Mouse (Mus musculus) liver, embryonic 11.5 days (tissue): ENCODE results near the gene Ncapg. TPM values are rescaled to one million over a fixed set of nuclear protein-coding genes. Genes with fewer than 3 reads are reported as not detected.

Experiments
- ATAC-seq: fragments of 200-750 bp; cut with Nextera tagmentation; replicated peaks from 2 replicates; pipeline ENCODE4 v1.8.0; 2017; ENCODE audit warnings: moderate number of reproducible peaks, mild to moderate bottlenecking, moderate TSS enrichment, moderate library complexity; ENCODE audit not compliant: low FRiP score
- DNase-seq: peaks from one replicate; pipeline ENCODE4 v3.0.0-alpha.2; 2017; ENCODE audit warnings: low spot score
- H3K27ac ChIP-seq: fragments of 300-500 bp; sonication (generic); 2 replicates; pipeline ENCODE4 v1.5.1; 2014; ENCODE audit warnings: mild to moderate bottlenecking, low read depth, low read length, control low read depth
- H3K27me3 ChIP-seq: fragments of 300-500 bp; sonication (generic); replicated peaks from 2 replicates; pipeline ENCODE4 v1.6.1; 2014; ENCODE audit warnings: low read length, mixed read lengths; ENCODE audit not compliant: control insufficient read depth, insufficient read depth
- H3K36me3 ChIP-seq: fragments of 300-500 bp; sonication (generic); 2 replicates; pipeline ENCODE4 v1.6.1; 2014; ENCODE audit warnings: mild to moderate bottlenecking, low read length, moderate library complexity, mixed read lengths; ENCODE audit not compliant: control insufficient read depth, insufficient read depth
- H3K4me1 ChIP-seq: fragments of 300-500 bp; sonication (generic); replicated peaks from 2 replicates; pipeline ENCODE4 v1.6.1; 2014; ENCODE audit warnings: low read length, mixed read lengths; ENCODE audit not compliant: control insufficient read depth, insufficient read depth
- H3K4me2 ChIP-seq: fragments of 300-500 bp; sonication (generic); 2 replicates; pipeline ENCODE4 v1.6.1; 2014; ENCODE audit warnings: mild to moderate bottlenecking, control low read depth, moderate library complexity
- H3K4me3 ChIP-seq: fragments of 300-500 bp; sonication (generic); 2 replicates; pipeline ENCODE4 v1.5.1; 2014; ENCODE audit warnings: low read depth, low read length, control low read depth
- H3K9ac ChIP-seq: fragments of 300-500 bp; sonication (generic); 2 replicates; pipeline ENCODE4 v1.6.1; 2014; ENCODE audit warnings: low read depth, low read length, control low read depth
- H3K9me3 ChIP-seq: fragments of 300-500 bp; sonication (generic); 2 replicates; pipeline ENCODE4 v1.6.1; 2016; ENCODE audit warnings: low read length, inconsistent platforms, mixed read lengths; ENCODE audit not compliant: control insufficient read depth
- WGBS: fragments of 180-500 bp; shearing (Covaris S2); extraction: QIAGEN DNeasy Blood & Tissue Kit; methylation state at CpG from one replicate; pipeline ENCODE4 v1.1.7; 2014; 5-methylcytosine and 5-hydroxymethylcytosine counted together
- polyA plus RNA-seq: library from polyadenylated mRNA; unstranded; fragments of >200 nt; fragmentation: Nextera tagmentation; extraction: Ambion mirVana; gene quantifications from 2 replicates; pipeline ENCODE4 v1.2.1, GENCODE M21; 2014

The Ncapg gene
- polyA plus RNA-seq, 1 experiment from 2014 or later, result 67.0 TPM

DNA sequence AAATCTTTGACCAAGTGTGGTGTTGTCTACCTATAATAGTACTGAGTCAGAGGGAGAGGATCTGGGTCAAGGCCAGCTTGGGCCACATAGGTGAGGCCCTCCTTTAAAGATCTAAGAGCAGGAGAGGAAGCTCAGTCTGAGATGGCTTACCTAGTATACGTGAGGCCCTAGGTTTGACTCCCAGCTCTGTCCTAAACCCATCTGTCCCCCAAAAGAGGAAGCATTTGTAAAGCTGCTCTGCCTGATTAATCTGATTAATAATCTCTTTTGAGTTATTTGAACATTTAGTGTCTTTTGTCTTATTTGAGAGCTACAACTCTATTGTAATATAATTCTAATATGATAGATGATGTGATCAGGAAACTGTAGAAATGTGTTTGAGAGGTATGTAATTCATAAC is 13.7 kb downstream of the Ncapg start:
- Histone ChIP-seq H3K9ac (no peak overlapping the region), H3K36me3 (peaks cover 10% of the 10 kb centered on the region; the same call in 1 of the 2 replicates), H3K27ac (no peak overlapping the region), H3K4me2 (no peak overlapping the region), H3K27me3 (no peaks in the 10 kb centered on the region), H3K9me3 (no peaks in the 10 kb centered on the region), H3K4me1 (no peaks in the 10 kb centered on the region), H3K4me3 (no peak overlapping the region)
- 80% methylated on average over 1 of the region's 1 CpGs for WGBS
- no peak for ATAC-seq
- no peak for DNase-seq

DNA sequence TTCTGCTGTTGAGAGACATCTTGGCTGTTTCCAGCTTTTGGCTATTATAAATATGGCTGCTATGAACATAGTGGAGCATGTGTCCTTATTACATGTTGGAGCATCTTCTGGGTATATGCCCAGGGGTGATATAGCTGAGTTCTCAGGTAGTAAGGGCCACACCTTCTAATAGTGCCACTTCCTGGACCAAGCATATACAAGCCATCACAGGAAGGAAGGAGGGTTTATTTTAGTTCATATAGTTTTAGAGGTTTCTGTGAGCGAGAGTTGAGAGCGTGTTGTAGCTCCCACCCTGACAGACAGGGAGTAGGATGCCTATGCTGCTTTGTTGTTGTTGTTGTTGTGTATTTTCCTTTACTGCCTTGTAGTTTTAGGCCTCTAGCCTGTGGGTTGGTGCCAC is 15.5 kb downstream of the Ncapg start:
- Histone ChIP-seq H3K9ac (no peak overlapping the region), H3K4me2 (no peak overlapping the region), H3K27me3 (no peaks in the 10 kb centered on the region), H3K27ac (no peak overlapping the region), H3K9me3 (no peaks in the 10 kb centered on the region), H3K4me1 (no peaks in the 10 kb centered on the region), H3K4me3 (no peak overlapping the region), H3K36me3 (peaks cover 14% of the 10 kb centered on the region; the same call in 1 of the 2 replicates)
- DNase-seq, result no peak
- ATAC-seq, result no peak
- 88% methylated on average over 2 of the region's 2 CpGs for WGBS

DNA sequence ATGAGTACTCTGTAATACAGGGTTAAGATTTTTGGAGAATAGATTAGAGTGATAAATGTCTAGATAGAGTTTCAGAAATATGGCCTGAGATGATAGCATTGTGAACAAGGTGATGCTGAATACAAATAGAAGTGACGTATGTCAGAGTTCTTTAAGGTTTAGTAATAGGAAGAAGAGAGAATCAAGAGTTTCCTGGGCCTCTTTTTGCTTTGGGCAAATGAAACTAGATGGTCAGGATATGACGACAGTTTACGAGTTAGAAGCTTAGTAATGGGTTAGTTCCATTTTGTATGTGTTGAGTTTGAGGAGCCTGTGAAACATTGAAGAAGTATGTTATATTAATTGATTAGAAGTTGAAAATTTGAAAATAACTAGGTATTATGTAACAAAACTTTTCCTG is 16.5 kb downstream of the Ncapg start:
- ATAC-seq, result no peak
- WGBS, result 92% methylated on average over 3 of the region's 3 CpGs

DNA sequence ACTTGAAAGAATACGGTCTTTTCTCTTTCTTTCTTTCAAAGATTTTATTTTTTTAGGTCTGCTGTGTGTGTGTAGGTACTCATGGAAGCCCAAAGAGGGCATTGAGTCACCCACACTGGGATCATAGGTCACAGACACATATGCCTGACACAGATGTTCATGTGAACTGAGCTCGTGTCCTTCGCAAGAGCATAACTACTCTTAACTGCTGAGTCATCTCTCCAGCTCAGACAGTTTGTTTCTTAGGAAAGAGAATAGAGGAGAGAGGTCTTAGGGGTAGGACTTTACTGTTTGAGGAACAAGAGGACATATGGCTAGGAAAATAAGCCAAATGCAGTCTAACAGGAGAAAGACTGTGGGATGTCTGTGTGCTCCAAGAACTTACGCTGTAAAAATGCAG is 19.4 kb downstream of the Ncapg start:
- 0 out of 2 replicates have a peak, but pooled peaks have one; percentile 36 for ATAC-seq
- peaks cover 7% of the 10 kb centered on the region; the same call in 1 of the 2 replicates for H3K36me3 ChIP-seq
- no peak overlapping the region for H3K27ac ChIP-seq
- no peak for DNase-seq
- H3K27me3 ChIP-seq, result no peaks in the 10 kb centered on the region
- no peak overlapping the region for H3K4me3 ChIP-seq
- WGBS, result 69% methylated on average over 4 of the region's 4 CpGs
- no peaks in the 10 kb centered on the region for H3K4me1 ChIP-seq
- no peak overlapping the region for H3K4me2 ChIP-seq
- no peak overlapping the region for H3K9ac ChIP-seq
- no peaks in the 10 kb centered on the region for H3K9me3 ChIP-seq

More for the DNA sequence above, 16.5 kb downstream of the Ncapg start:
- Histone ChIP-seq H3K27ac (no peak overlapping the region), H3K36me3 (peaks cover 11% of the 10 kb centered on the region; the same call in 1 of the 2 replicates), H3K9ac (no peak overlapping the region), H3K4me2 (no peak overlapping the region), H3K9me3 (no peaks in the 10 kb centered on the region), H3K4me3 (no peak overlapping the region), H3K4me1 (no peaks in the 10 kb centered on the region), H3K27me3 (no peaks in the 10 kb centered on the region)
- no peak for DNase-seq

DNA sequence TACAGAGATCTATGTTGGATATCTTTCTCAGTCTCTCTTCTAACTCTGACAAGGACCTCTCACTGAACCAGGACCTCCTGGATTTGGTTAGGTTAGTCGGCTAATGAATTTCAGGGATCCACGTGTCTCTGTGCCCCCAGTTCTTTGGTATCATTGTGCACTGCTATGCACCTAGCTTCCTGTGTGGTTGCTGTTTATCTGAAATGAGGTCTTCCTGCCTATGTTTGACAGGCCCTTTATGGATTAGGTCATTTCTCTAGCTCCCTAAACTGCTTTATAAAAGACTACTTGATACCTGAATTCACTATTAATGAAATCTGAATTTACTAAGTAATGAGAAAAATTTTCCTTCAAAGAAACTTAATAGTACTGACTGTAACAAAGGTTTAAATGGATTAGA is 21.1 kb downstream of the Ncapg start:
- Histone ChIP-seq H3K4me1 (no peaks in the 10 kb centered on the region), H3K27me3 (no peaks in the 10 kb centered on the region), H3K9me3 (no peaks in the 10 kb centered on the region), H3K9ac (no peak overlapping the region), H3K36me3 (peaks cover 7% of the 10 kb centered on the region; the same call in 1 of the 2 replicates), H3K4me3 (no peak overlapping the region), H3K4me2 (no peak overlapping the region), H3K27ac (no peak overlapping the region)
- WGBS, result 27% methylated on average over 2 of the region's 2 CpGs
- ATAC-seq (peak; percentile 51; the same call in 1 of the 2 replicates), DNase-seq (no peak)

DNA sequence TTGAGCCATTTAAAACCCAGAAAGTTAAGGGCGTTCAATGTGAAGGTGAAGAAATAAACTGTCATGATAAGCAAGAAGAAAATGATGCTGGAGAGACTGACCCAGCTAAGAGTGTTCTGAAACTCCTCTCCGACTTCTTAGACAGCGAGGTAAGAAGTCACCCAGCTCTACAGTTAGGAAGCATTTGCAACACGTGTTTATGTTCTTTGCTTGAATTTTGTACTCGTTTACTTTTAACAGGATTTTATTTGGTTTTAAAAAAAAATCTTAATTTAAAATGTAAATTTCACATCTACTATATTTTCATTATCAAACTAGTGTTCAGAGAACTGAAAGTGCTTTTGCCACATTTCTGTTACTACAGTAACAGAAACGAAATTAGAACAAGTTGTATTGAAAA is 22.0 kb downstream of the Ncapg start:
- Histone ChIP-seq H3K4me1 (no peaks in the 10 kb centered on the region), H3K4me2 (no peak overlapping the region), H3K9ac (no peak overlapping the region), H3K27me3 (no peaks in the 10 kb centered on the region), H3K27ac (no peak overlapping the region), H3K36me3 (peaks cover 8% of the 10 kb centered on the region; the same call in 1 of the 2 replicates), H3K9me3 (no peaks in the 10 kb centered on the region), H3K4me3 (no peak overlapping the region)
- no peak for DNase-seq
- no peak for ATAC-seq
- 84% methylated on average over 6 of the region's 6 CpGs for WGBS

DNA sequence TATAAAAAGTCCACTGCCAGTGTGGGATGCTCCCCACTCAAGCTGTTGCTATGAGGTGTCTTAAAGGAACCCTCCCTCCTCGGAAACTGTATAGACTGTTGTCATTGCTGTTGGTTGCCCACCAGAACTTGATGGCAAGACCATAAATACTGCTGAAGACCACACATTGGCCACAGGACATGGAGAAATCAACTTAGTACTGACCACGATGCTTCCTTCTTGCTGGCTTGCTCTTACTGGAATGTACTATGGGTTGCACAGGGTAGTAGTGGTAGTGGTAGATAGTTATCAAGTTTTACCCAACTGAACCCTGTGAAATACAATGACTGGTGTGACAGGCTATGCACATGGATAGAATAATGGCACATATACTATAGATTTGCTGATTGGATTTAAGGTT is 37.1 kb downstream of the Ncapg start:
- H3K27me3 ChIP-seq, result no peaks in the 10 kb centered on the region
- no peak for ATAC-seq
- no peak overlapping the region for H3K27ac ChIP-seq
- no peaks in the 10 kb centered on the region for H3K9me3 ChIP-seq
- H3K4me1 ChIP-seq, result no peaks in the 10 kb centered on the region
- no peak overlapping the region for H3K4me3 ChIP-seq
- no peak overlapping the region for H3K4me2 ChIP-seq
- no peak overlapping the region for H3K9ac ChIP-seq
- WGBS, result 81% methylated on average over 2 of the region's 2 CpGs
- DNase-seq, result no peak
- H3K36me3 ChIP-seq, result peaks cover 7% of the 10 kb centered on the region; the same call in 1 of the 2 replicates

DNA sequence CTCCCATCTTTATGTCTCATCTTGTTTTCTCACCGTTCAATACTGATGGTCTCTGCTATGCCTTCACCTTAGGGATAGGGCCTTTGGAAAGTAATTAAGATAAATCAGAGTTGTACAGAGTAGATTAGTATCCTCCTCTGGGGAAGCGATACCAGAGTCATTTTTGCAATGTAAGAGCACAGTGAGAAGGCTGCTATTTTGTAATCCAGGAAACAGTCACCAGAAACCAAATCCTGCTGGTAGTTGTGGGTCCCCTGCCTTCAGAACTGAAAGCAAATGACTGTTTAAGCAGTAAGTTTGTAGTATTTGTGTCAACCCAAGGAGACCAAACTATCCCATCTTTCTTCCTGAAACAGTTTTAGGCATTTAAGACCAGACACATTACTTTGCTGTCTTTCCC is 39.9 kb downstream of the Ncapg start:
- no peaks in the 10 kb centered on the region for H3K4me1 ChIP-seq
- DNase-seq (no peak), ATAC-seq (no peak)
- H3K9me3 ChIP-seq, result no peaks in the 10 kb centered on the region
- H3K36me3 ChIP-seq, result peaks cover 7% of the 10 kb centered on the region; the same call in 1 of the 2 replicates
- H3K4me2 ChIP-seq, result no peak overlapping the region
- no peaks in the 10 kb centered on the region for H3K27me3 ChIP-seq
- H3K9ac ChIP-seq, result no peak overlapping the region
- no peak overlapping the region for H3K27ac ChIP-seq
- H3K4me3 ChIP-seq, result no peak overlapping the region
- 89% methylated on average over 2 of the region's 2 CpGs for WGBS

DNA sequence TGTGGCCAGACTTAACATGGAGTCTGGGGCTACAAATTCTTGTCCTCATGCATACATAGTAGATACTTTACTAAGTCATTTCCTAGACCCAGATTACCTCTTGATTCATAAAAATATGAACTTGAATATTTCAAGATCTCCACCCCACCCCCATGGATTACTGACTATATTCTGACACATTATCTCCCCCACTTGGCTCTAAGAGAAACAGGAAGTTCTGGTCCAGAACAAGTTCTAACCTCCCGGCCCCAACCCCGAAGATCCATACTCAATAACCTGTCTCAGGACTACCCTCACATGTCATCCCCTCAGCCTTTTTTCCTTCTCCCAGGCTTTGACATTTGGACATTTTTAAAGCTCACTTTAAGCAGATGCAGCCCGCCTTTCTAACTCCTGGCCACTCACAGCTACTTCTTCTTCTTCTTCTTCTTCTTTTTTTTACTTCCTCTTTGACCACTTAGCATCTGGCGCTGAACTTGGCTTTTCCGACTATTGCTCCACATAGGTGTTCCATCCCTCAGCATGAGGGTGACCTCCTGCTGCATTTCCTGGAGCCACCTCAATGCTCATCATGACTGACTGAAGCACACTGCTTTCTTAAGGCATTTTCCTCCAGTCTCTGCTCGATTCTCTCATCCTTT is 49.2 kb downstream of the Ncapg start:
- Histone ChIP-seq H3K9ac (no peak overlapping the region), H3K27ac (no peak overlapping the region), H3K4me3 (no peak overlapping the region), H3K27me3 (no peaks in the 10 kb centered on the region), H3K9me3 (no peaks in the 10 kb centered on the region), H3K36me3 (no peaks in the 10 kb centered on the region), H3K4me1 (no peaks in the 10 kb centered on the region), H3K4me2 (no peak overlapping the region)
- no peak for DNase-seq
- WGBS, result 63% methylated on average over 6 of the region's 6 CpGs
- no peak for ATAC-seq
